Mouse (Mus musculus): ENCODE data around the gene Phf1. TPM values are rescaled to one million over a fixed set of nuclear protein-coding genes. Genes with fewer than 3 reads are reported as not detected.
"Not testable (repeated sequence)": the region's sequence is repeated elsewhere in the genome, so short reads cannot be mapped to it uniquely, and the experiment has no call there.

Phf1 gene
- polyA plus RNA-seq, 1 experiment from 2014 or later: 7.5 TPM

DNA sequence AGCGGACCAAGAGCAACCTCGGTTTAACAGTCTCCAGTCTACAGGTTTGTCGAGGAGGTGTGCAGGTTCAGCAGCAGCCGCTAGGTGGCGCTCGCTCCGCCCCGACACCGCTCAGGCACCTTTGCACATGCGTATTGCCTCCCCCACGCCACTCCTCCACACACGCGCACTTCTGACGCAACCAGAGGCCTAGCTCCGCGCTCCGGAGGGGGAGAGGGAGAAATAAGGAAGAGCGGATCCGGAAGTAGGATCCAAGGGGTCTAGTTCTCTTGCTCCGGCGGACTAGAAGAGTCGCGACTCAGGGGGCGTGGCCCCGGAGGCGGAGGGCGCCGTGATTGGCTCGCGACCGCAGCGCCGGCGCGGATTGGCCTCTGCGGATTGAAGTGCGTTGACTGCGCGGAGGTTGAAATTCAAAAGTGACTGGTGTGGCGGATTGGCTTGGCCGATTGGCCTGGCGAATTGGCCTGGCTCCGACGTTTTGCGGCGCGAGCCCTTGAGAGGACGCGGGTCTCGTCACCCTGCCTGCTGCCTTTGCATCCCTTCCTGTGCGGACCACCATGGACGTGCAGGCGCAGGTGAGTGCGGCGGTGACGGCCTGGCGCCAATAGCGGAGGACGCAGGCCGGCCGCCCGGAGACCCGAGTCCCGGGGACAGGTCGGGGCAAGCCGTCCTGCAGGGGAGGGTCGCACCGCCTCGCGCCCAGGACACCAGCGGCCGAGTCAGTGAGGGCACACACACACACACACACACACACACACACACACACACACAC, 16.0 kb upstream of the Phf1 start, which contains the start of gene Kifc5b:
Kifc5b (plus strand) TSS at position 381 of the 772 bp plus-strand sequence.
- Histone ChIP-seq H3K4me3 (ENCODE audit: low read depth, low read length) (peak within 1 kb of the TSS; percentile 65), H3K4me2 (peak within 1 kb of the TSS; percentile 64), H3K27ac (ENCODE audit: low read depth) (peak within 1 kb of the TSS; percentile 58; the same call in 1 of the 2 replicates), H3K27me3 (ENCODE audit: insufficient read depth, low read length) (no peaks in the 10 kb centered on the region), H3K9ac (peak within 1 kb of the TSS; percentile 70), H3K36me3 (ENCODE audit: insufficient read depth) (peaks cover 17% of the 10 kb centered on the region), H3K4me1 (ENCODE audit: insufficient read depth) (0 out of 2 replicates have a peak, but pooled peaks cover 3% of the 10 kb centered on the region), H3K9me3 (ENCODE audit: low read depth, low read length) (no peaks in the 10 kb centered on the region)
- peak; percentile 100 for TF ChIP-seq CTCF (IDR thresholded peaks at IDR 0.05; ENCODE audit: low read depth)
- under 1% methylated on average over 72 of the region's 72 CpGs for WGBS
- peak; percentile 100 for DNase-seq
- peak; percentile 99 for ATAC-seq (ENCODE audit: insufficient read depth)

DNA sequence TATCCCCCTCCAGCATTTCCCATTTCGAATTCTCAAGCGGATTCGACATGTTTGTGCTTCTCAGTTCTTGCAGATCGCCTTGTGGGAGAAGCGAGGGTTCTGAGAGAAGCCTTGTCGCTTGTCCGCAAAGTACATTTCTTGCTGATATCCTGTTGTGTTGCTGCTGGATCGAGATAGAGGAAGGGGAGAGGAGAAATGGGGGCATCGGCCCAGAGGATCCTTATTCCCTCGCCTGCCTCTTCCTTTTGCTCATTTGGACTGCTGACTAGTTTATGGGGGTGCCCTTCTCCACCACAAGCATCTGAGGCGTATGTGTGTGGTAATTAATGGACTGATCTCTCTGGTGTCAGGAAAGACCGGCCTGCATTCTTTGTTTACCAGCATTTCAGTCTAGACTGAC, 15.3 kb upstream of the Phf1 start:
- not testable (repeated sequence) for H3K9me3 ChIP-seq (ENCODE audit: low read depth, low read length); DNase-seq; H3K4me1 ChIP-seq (ENCODE audit: insufficient read depth); ATAC-seq (ENCODE audit: insufficient read depth); H3K27me3 ChIP-seq (ENCODE audit: insufficient read depth, low read length)
- Histone ChIP-seq H3K9ac (peak overlapping the region; percentile 70), H3K4me3 (ENCODE audit: low read depth, low read length) (peak overlapping the region; percentile 65), H3K36me3 (ENCODE audit: insufficient read depth) (peaks cover 17% of the 10 kb centered on the region), H3K27ac (ENCODE audit: low read depth) (peak overlapping the region; percentile 58; the same call in 1 of the 2 replicates), H3K4me2 (peak overlapping the region; percentile 64)
- WGBS: 2% methylated on average over 12 of the region's 12 CpGs

DNA sequence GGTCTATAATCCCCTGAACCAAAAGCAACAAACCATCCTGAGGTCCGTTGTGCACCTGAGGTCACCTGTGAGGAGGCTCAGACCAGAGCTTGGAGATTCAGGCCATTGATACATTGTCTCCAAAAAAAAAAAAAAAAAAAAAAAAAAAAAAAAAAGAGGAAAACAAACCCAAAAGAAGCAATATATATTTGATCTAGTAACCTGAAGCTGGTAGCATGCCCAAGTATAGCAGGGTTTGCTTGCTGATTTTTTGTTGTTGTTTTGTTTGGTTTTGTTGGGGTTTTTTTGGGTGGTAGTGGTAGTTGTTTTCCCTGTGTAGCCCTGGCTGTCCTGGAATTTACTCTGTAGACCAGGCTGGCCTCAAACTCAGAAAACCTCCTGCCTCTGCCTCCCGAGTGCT, 14.5 kb upstream of the Phf1 start:
- Histone ChIP-seq H3K4me2 (peak overlapping the region; percentile 64), H3K27ac (ENCODE audit: low read depth) (no peak overlapping the region), H3K9me3 (ENCODE audit: low read depth, low read length) (no peaks in the 10 kb centered on the region), H3K27me3 (ENCODE audit: insufficient read depth, low read length) (no peaks in the 10 kb centered on the region), H3K4me1 (ENCODE audit: insufficient read depth) (0 out of 2 replicates have a peak, but pooled peaks cover 3% of the 10 kb centered on the region), H3K9ac (peak overlapping the region; percentile 70), H3K4me3 (ENCODE audit: low read depth, low read length) (peak overlapping the region; percentile 65), H3K36me3 (ENCODE audit: insufficient read depth) (peaks cover 17% of the 10 kb centered on the region)
- DNase-seq: no peak
- TF ChIP-seq CTCF (IDR thresholded peaks at IDR 0.05; ENCODE audit: low read depth): no peak
- WGBS: 63% methylated on average over 2 of the region's 2 CpGs
- ATAC-seq (ENCODE audit: insufficient read depth): no peak

DNA sequence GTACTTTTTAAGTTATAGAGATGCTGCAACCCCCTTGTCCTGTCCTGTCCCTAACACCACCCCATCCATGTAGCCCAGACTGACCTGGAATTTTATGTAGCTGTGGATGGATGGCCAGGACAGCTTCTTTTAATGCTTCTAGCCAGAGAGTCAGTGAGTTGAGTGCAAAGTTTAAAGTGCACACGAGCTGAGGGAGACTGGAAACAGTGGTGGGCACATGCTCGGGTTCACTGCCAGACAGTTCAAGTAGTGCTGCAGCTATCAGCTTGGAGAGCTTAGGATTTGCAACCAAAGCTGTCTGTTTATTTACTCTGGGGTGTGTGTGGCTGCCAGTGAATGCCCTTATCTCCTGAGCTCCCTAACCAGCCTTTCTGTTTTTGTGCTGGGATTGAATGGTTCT, 13.3 kb upstream of the Phf1 start:
- H3K4me3 ChIP-seq (ENCODE audit: low read depth, low read length); H3K27ac ChIP-seq (ENCODE audit: low read depth); H3K9ac ChIP-seq; H3K9me3 ChIP-seq (ENCODE audit: low read depth, low read length); H3K4me1 ChIP-seq (ENCODE audit: insufficient read depth); H3K4me2 ChIP-seq; DNase-seq; H3K27me3 ChIP-seq (ENCODE audit: insufficient read depth, low read length); ATAC-seq (ENCODE audit: insufficient read depth): not testable (repeated sequence)
- peaks cover 20% of the 10 kb centered on the region for H3K36me3 ChIP-seq (ENCODE audit: insufficient read depth)
- 42% methylated on average over 2 of the region's 2 CpGs for WGBS

DNA sequence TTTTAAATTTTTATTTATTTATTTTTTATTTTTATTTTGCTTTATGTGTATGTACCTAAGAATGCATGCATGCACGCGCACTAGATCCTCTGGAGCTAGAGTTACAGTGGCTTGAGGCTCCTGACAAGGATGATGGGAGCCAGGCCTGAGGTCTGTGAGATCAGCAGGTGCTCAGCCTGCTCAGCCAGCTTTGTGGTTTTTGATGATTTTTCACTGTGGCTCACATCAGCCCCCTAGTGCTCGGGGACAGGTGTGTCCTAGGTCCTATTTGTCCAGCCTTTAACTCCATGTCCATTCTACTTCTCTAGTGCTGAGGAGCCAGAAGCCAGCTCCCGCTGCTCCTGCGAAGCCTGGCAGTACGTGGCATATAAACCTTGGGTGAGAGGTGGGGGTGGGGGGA, 10.5 kb upstream of the Phf1 start:
- H3K27ac ChIP-seq (ENCODE audit: low read depth); ATAC-seq (ENCODE audit: insufficient read depth); H3K27me3 ChIP-seq (ENCODE audit: insufficient read depth, low read length); DNase-seq; H3K4me2 ChIP-seq; H3K9me3 ChIP-seq (ENCODE audit: low read depth, low read length); H3K9ac ChIP-seq; H3K4me1 ChIP-seq (ENCODE audit: insufficient read depth); H3K4me3 ChIP-seq (ENCODE audit: low read depth, low read length): not testable (repeated sequence)
- 87% methylated on average over 5 of the region's 6 CpGs for WGBS
- peaks cover 43% of the 10 kb centered on the region for H3K36me3 ChIP-seq (ENCODE audit: insufficient read depth)

DNA sequence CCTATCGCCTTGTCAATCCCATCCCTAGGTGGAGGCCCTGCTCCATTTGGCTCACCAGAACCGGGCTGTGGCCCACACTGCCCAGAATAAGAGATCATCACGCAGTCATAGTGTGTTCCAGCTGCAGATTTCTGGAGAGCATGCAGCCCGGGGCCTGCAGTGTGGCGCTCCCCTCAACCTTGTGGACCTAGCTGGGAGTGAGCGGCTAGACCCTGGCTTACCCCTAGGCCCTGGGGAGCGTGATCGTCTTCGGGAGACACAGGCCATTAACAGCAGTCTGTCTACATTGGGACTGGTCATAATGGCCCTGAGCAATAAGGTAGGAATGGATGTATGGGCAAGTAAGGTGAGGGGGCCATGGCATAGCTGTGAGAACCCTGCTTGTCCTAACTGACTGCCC, 7.4 kb upstream of the Phf1 start:
- not testable (repeated sequence) for ATAC-seq (ENCODE audit: insufficient read depth); DNase-seq; H3K27me3 ChIP-seq (ENCODE audit: insufficient read depth, low read length); H3K4me1 ChIP-seq (ENCODE audit: insufficient read depth); H3K27ac ChIP-seq (ENCODE audit: low read depth); H3K9me3 ChIP-seq (ENCODE audit: low read depth, low read length); H3K4me2 ChIP-seq; H3K9ac ChIP-seq; H3K4me3 ChIP-seq (ENCODE audit: low read depth, low read length)
- peaks cover 66% of the 10 kb centered on the region for H3K36me3 ChIP-seq (ENCODE audit: insufficient read depth)
- 92% methylated on average over 9 of the region's 9 CpGs for WGBS

DNA sequence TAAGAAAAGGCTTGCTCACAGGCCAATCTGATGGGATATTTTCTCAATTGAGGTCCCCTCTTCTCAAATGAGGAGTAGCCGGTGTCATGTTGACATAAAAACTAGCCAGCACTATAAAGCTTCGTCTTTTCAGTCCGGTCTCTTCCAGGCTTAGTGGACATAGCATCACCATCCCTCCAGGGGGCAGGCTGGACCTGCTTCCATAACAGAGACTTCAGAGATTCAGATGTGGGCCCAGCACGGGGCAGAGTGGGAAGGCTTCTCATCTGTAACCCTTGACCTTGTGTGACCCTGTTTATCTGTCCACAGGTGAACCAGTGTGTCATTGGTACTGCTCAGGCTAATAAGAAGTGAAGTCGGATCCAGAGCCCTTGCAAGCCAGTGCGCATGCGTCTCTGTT, 1.1 kb upstream of the Phf1 start:
- whole genome bisulfite sequencing: 59% methylated on average over 7 of the region's 7 CpGs
- DNase-seq (peak; percentile 75), ATAC-seq (ENCODE audit: insufficient read depth) (0 out of 2 replicates have a peak, but pooled peaks have one; percentile 7)
- peaks cover 66% of the 10 kb centered on the region for H3K36me3 ChIP-seq (ENCODE audit: insufficient read depth)
- not testable (repeated sequence) for H3K9ac ChIP-seq; H3K27ac ChIP-seq (ENCODE audit: low read depth); H3K4me3 ChIP-seq (ENCODE audit: low read depth, low read length); H3K27me3 ChIP-seq (ENCODE audit: insufficient read depth, low read length); H3K4me2 ChIP-seq; H3K4me1 ChIP-seq (ENCODE audit: insufficient read depth); H3K9me3 ChIP-seq (ENCODE audit: low read depth, low read length)
- peak; percentile 65 for TF ChIP-seq CTCF (IDR thresholded peaks at IDR 0.05; ENCODE audit: low read depth)
